Mouse (Mus musculus) myocyte (in vitro differentiated cells): ENCODE measurements at regions not wholly inside any gene's neighbourhood (a gene's known extent, or its start where the extent isn't known, plus 50 kb on each side); places are given as distances from the start of the nearest gene placed in this dataset.

Experiments used
- H3K27me3 ChIP-seq: one replicate; pipeline ENCODE4 v1.6.1; 2011; ENCODE audit not compliant: control insufficient read depth, insufficient read depth, insufficient read length
- H3K36me3 ChIP-seq: one replicate; pipeline ENCODE4 v1.6.1; 2011; ENCODE audit not compliant: control insufficient read depth, insufficient read depth
- H3K4me2 ChIP-seq: one replicate; pipeline ENCODE4 v1.6.1; 2011; ENCODE audit warnings: low read depth, control low read depth
- H3K4me3 ChIP-seq: one replicate; pipeline ENCODE4 v1.5.1; 2011; ENCODE audit warnings: mild to moderate bottlenecking, control low read depth, moderate library complexity
- H3K79me2 ChIP-seq: one replicate; pipeline ENCODE4 v1.6.1; 2011; ENCODE audit not compliant: control insufficient read depth, insufficient read depth
- H3ac ChIP-seq: one replicate; pipeline ENCODE4 v1.6.1; 2011; ENCODE audit not compliant: control insufficient read depth, insufficient read length
- CEBPB ChIP-seq: IDR thresholded peaks from 2 replicates; pipeline ENCODE4 v1.6.1; 2011; ENCODE audit warnings: mild to moderate bottlenecking, moderate library complexity; ENCODE audit not compliant: poor library complexity, insufficient read depth, severe bottlenecking
- E2F4 ChIP-seq: IDR thresholded peaks from one replicate; pipeline ENCODE4 v1.6.1; 2011; ENCODE audit warnings: mild to moderate bottlenecking, control low read depth, moderate library complexity; ENCODE audit not compliant: insufficient read depth
- MAX ChIP-seq: IDR thresholded peaks from one replicate; pipeline ENCODE4 v1.6.1; 2011; ENCODE audit warnings: low read depth, mild to moderate bottlenecking, control low read depth
- MYOD1 ChIP-seq, 3 experiments: IDR thresholded peaks; one replicate each; pipeline ENCODE4 v1.6.1; 2011; ENCODE audit warnings: control low read depth in 2 of 3, low read depth in 2 of 3, mild to moderate bottlenecking in 2 of 3, moderate library complexity in 1 of 3; ENCODE audit not compliant: insufficient read length in 2 of 3, control insufficient read depth in 1 of 3
- MYOG ChIP-seq, 3 experiments: IDR thresholded peaks; one replicate each; pipeline ENCODE4 v1.6.1; 2011; ENCODE audit warnings: control low read depth in 2 of 3, low read depth in 2 of 3, mild to moderate bottlenecking in 2 of 3; ENCODE audit not compliant: insufficient read length in 2 of 3, control insufficient read depth in 1 of 3, insufficient read depth in 1 of 3
- POLR2A ChIP-seq: IDR thresholded peaks from one replicate; pipeline ENCODE4 v1.6.1; 2011; ENCODE audit warnings: low read depth, mild to moderate bottlenecking, control low read depth, moderate library complexity; ENCODE audit not compliant: insufficient read length
- POLR2AphosphoS2 ChIP-seq: IDR thresholded peaks from one replicate; pipeline ENCODE4 v1.6.1; 2011; ENCODE audit warnings: low read depth, control low read depth; ENCODE audit not compliant: insufficient read length
- REST ChIP-seq: IDR thresholded peaks from one replicate; pipeline ENCODE4 v1.6.1; 2011; ENCODE audit warnings: mild to moderate bottlenecking, control low read depth, moderate library complexity; ENCODE audit not compliant: insufficient read depth, insufficient read length
- SRF ChIP-seq: IDR thresholded peaks from one replicate; pipeline ENCODE4 v1.6.1; 2011; ENCODE audit warnings: low read depth; ENCODE audit not compliant: control insufficient read depth, insufficient read length
- TCF12 ChIP-seq: IDR thresholded peaks from one replicate; pipeline ENCODE4 v1.6.1; 2011; ENCODE audit warnings: mild to moderate bottlenecking, control low read depth; ENCODE audit not compliant: poor library complexity, insufficient read depth, severe bottlenecking
- TCF3 ChIP-seq: IDR thresholded peaks from one replicate; pipeline ENCODE4 v1.6.1; 2011; ENCODE audit warnings: low read depth, control low read depth; ENCODE audit not compliant: insufficient read length
- USF1 ChIP-seq: IDR thresholded peaks from one replicate; pipeline ENCODE4 v1.6.1; 2011; ENCODE audit warnings: low read depth, mild to moderate bottlenecking, control low read depth, moderate library complexity

GRCm38 (mm10) chr10:55333836-55334235, 772.9 kb upstream of the Msl3l2 start:
- no peak overlapping the region for H3K4me3 ChIP-seq
- H3K4me2 ChIP-seq: no peak overlapping the region
- no peaks in the 10 kb centered on the region for H3K36me3 ChIP-seq
- TF ChIP-seq CEBPB (no peak), POLR2AphosphoS2 (no peak), MYOG (IDR thresholded peaks at IDR 0.05; ENCODE audit: control insufficient read depth in 1 of 3, insufficient read depth in 1 of 3, insufficient read length in 2 of 3, low read depth in 2 of 3) (no peak)
- H3K27me3 ChIP-seq: no peaks in the 10 kb centered on the region
- H3K79me2 ChIP-seq: no peaks in the 10 kb centered on the region
- no peak overlapping the region for H3ac ChIP-seq

GRCm38 (mm10) chr10:55335997-55336396, 770.7 kb upstream of the Msl3l2 start:
- H3K36me3 ChIP-seq: no peaks in the 10 kb centered on the region
- no peak overlapping the region for H3K4me3 ChIP-seq
- no peaks in the 10 kb centered on the region for H3K27me3 ChIP-seq
- H3K79me2 ChIP-seq: no peaks in the 10 kb centered on the region
- H3K4me2 ChIP-seq: no peak overlapping the region
- H3ac ChIP-seq: no peak overlapping the region
- TF ChIP-seq TCF12 (no peak), POLR2A (no peak), REST (no peak), USF1 (no peak), CEBPB (no peak), E2F4 (no peak), POLR2AphosphoS2 (no peak), SRF (no peak), TCF3 (no peak), MAX (no peak), MYOD1 (IDR thresholded peaks at IDR 0.05; ENCODE audit: control insufficient read depth in 1 of 3, insufficient read length in 2 of 3, low read depth in 2 of 3) (no peak), MYOG (IDR thresholded peaks at IDR 0.05; ENCODE audit: control insufficient read depth in 1 of 3, insufficient read depth in 1 of 3, insufficient read length in 2 of 3, low read depth in 2 of 3) (no peak)

- Histone ChIP-seq H3K79me2 (no peaks in the 10 kb centered on the region), H3K4me2 (no peak overlapping the region), H3K4me3 (no peak overlapping the region), H3ac (no peak overlapping the region), H3K36me3 (no peaks in the 10 kb centered on the region), H3K27me3 (no peaks in the 10 kb centered on the region)
- no peak for TF ChIP-seq SRF
- no peak for TF ChIP-seq MYOD1 (IDR thresholded peaks at IDR 0.05; ENCODE audit: control insufficient read depth in 1 of 3, insufficient read length in 2 of 3, low read depth in 2 of 3)
- TF ChIP-seq CEBPB: no peak
- no peak for TF ChIP-seq REST
- TF ChIP-seq USF1: no peak
- TF ChIP-seq POLR2AphosphoS2: no peak
Observed at GRCm38 (mm10) chr10:55348071-55348470, 758.6 kb upstream of the Msl3l2 start.
